Mouse (Mus musculus) lung, adult 2 months (tissue): ENCODE results near the gene Glmp. TPM values are rescaled to one million over a fixed set of nuclear protein-coding genes. Genes with fewer than 3 reads are reported as not detected.
A peak's percentile ranks its signal among the peaks of the same experiment; 100 is the strongest.

Source experiments
- DNase-seq: peaks from one replicate; pipeline ENCODE4 v3.0.0; 2022
- H3K4me1 ChIP-seq: fragments of 200-500 bp; 2 replicates; pipeline ENCODE4 v1.6.1; 2011; ENCODE audit warnings: low read length; ENCODE audit not compliant: control insufficient read depth, insufficient read depth
- H3K4me3 ChIP-seq: fragments of 200-500 bp; replicated peaks from 2 replicates; pipeline ENCODE3; 2011; ENCODE audit warnings: low read depth, mild to moderate bottlenecking, control low read depth, low read length; ENCODE audit errors: extremely low read depth
- CTCF ChIP-seq: fragments of 200-500 bp; IDR thresholded peaks from 2 replicates; pipeline ENCODE4 v1.5.1; 2011; ENCODE audit warnings: mild to moderate bottlenecking, low read length, control low read depth; ENCODE audit not compliant: insufficient read depth
- POLR2A ChIP-seq: fragments of 200-500 bp; IDR thresholded peaks from 2 replicates; pipeline ENCODE4 v1.6.1; 2011; ENCODE audit warnings: low read depth, mild to moderate bottlenecking, control low read depth, low read length, borderline replicate concordance; ENCODE audit errors: extremely low read depth
- WGBS: fragments of 180-500 bp; shearing (Covaris S2); methylation state at CpG from one replicate; pipeline ENCODE4 v1.1.7; 2018; 5-methylcytosine and 5-hydroxymethylcytosine counted together
- polyA plus RNA-seq: library from polyadenylated mRNA; depleted of rRNA; stranded (reverse); fragments of >200 nt; gene quantifications from 2 replicates; pipeline ENCODE4 v1.2.3, GENCODE M21; 2012

The Glmp gene
- polyA plus RNA-seq, 1 experiment = 183 TPM

GRCm38 (mm10) chr3:88336058-88337013 is 11.5 kb downstream of the Glmp start, which contains the start of the genes Tmem79 and Smg5:
Gene Tmem79 (minus strand): TSS chr3:88336148.
Gene Smg5 (plus strand): TSS chr3:88336260.
- peak; percentile 97 for DNase-seq
- TF ChIP-seq CTCF (no peak), POLR2A (peak; percentile 98)
- H3K4me3 ChIP-seq = peak within 1 kb of the TSS; percentile 99
- 1% methylated on average over 50 of the region's 66 CpGs for WGBS
- peaks cover 7% of the 10 kb centered on the region for H3K4me1 ChIP-seq

GRCm38 (mm10) chr3:88337367-88338020 is 12.7 kb downstream of the Glmp start:
- no peak for TF ChIP-seq CTCF
- no peak for TF ChIP-seq POLR2A
- WGBS = 47% methylated on average over 11 of the region's 11 CpGs
- DNase-seq = no peak
- peaks cover 7% of the 10 kb centered on the region for H3K4me1 ChIP-seq
- no peak overlapping the region for H3K4me3 ChIP-seq

GRCm38 (mm10) chr3:88338316-88338715 is 13.5 kb downstream of the Glmp start:
- no peak for DNase-seq
- TF ChIP-seq CTCF (no peak), POLR2A (no peak)

GRCm38 (mm10) chr3:88339006-88339405 is 14.2 kb downstream of the Glmp start:
- no peak for DNase-seq
- TF ChIP-seq CTCF (no peak), POLR2A (no peak)
- WGBS = 51% methylated on average over 3 of the region's 3 CpGs
- H3K4me3 ChIP-seq = no peak overlapping the region
- H3K4me1 ChIP-seq = peaks cover 7% of the 10 kb centered on the region

More at GRCm38 (mm10) chr3:88338316-88338715, 13.5 kb downstream of the Glmp start:
- Histone ChIP-seq H3K4me1 (peaks cover 7% of the 10 kb centered on the region), H3K4me3 (no peak overlapping the region)
- WGBS = 80% methylated on average over 7 of the region's 7 CpGs

- no peak for DNase-seq
Observed at GRCm38 (mm10) chr3:88350732-88351131, 25.9 kb downstream of the Glmp start.

GRCm38 (mm10) chr3:88352907-88353306 is 28.1 kb downstream of the Glmp start:
- no peak for DNase-seq
- WGBS = 72% methylated on average over 9 of the region's 9 CpGs
- Histone ChIP-seq H3K4me1 (no peaks in the 10 kb centered on the region), H3K4me3 (no peak overlapping the region)
- TF ChIP-seq CTCF (no peak), POLR2A (no peak)

More at GRCm38 (mm10) chr3:88350732-88351131, 25.9 kb downstream of the Glmp start:
- TF ChIP-seq CTCF = no peak
- no peak for TF ChIP-seq POLR2A
- Histone ChIP-seq H3K4me1 (no peaks in the 10 kb centered on the region), H3K4me3 (no peak overlapping the region)
- 87% methylated on average over 13 of the region's 13 CpGs for WGBS

- no peak for DNase-seq
- H3K4me1 ChIP-seq = no peaks in the 10 kb centered on the region
- WGBS = 92% methylated on average over 8 of the region's 8 CpGs
- no peak overlapping the region for H3K4me3 ChIP-seq
- TF ChIP-seq CTCF (no peak), POLR2A (no peak)
Observed at GRCm38 (mm10) chr3:88354396-88355165, 29.8 kb downstream of the Glmp start.

GRCm38 (mm10) chr3:88359584-88359983 is 34.8 kb downstream of the Glmp start:
- no peak overlapping the region for H3K4me3 ChIP-seq
- TF ChIP-seq CTCF (no peak), POLR2A (no peak)
- WGBS = 78% methylated on average over 5 of the region's 5 CpGs
- no peak for DNase-seq
- H3K4me1 ChIP-seq = peaks cover under 1% of the 10 kb centered on the region; the same call in 1 of the 2 replicates

- H3K4me3 ChIP-seq = no peak overlapping the region
- TF ChIP-seq POLR2A (no peak), CTCF (no peak)
- DNase-seq = no peak
- H3K4me1 ChIP-seq = peaks cover 4% of the 10 kb centered on the region; the same call in 1 of the 2 replicates
- 62% methylated on average over 3 of the region's 3 CpGs for WGBS
Observed at GRCm38 (mm10) chr3:88359989-88360388, 35.2 kb downstream of the Glmp start.
